Mouse (Mus musculus) heart, embryonic 11.5 days (tissue): ENCODE data around the gene S100pbp. TPM values are rescaled to one million over a fixed set of nuclear protein-coding genes. Genes with fewer than 3 reads are reported as not detected.

Source experiments
- ATAC-seq: fragments of 200-750 bp; cut with Nextera tagmentation; replicated peaks from 2 replicates; pipeline ENCODE4 v1.8.0; 2017; ENCODE audit warnings: moderate library complexity; ENCODE audit not compliant: insufficient number of reproducible peaks, low FRiP score, low TSS enrichment
- H3K27ac ChIP-seq: fragments of 300-500 bp; sonication (generic); 2 replicates; pipeline ENCODE4 v1.5.1; 2014; ENCODE audit warnings: mild to moderate bottlenecking, low read depth, low read length
- H3K27me3 ChIP-seq: fragments of 300-500 bp; sonication (generic); 2 replicates; pipeline ENCODE4 v1.6.1; 2014; ENCODE audit warnings: mild to moderate bottlenecking, low read length, mixed read lengths; ENCODE audit not compliant: control insufficient read depth, insufficient read depth
- H3K36me3 ChIP-seq: fragments of 300-500 bp; sonication (generic); 2 replicates; pipeline ENCODE4 v1.6.1; 2014; ENCODE audit warnings: mild to moderate bottlenecking, low read length, moderate library complexity, mixed read lengths; ENCODE audit not compliant: control insufficient read depth, insufficient read depth
- H3K4me1 ChIP-seq: fragments of 300-500 bp; sonication (generic); 2 replicates; pipeline ENCODE4 v1.6.1; 2014; ENCODE audit warnings: low read length; ENCODE audit not compliant: control insufficient read depth, insufficient read depth
- H3K4me2 ChIP-seq: fragments of 300-500 bp; sonication (generic); 2 replicates; pipeline ENCODE4 v1.6.1; 2014; ENCODE audit warnings: mild to moderate bottlenecking, moderate library complexity
- H3K4me3 ChIP-seq: fragments of 300-500 bp; sonication (generic); 2 replicates; pipeline ENCODE4 v1.5.1; 2014; ENCODE audit warnings: low read depth, low read length
- H3K9ac ChIP-seq: fragments of 300-500 bp; sonication (generic); 2 replicates; pipeline ENCODE4 v1.6.1; 2014; ENCODE audit warnings: mild to moderate bottlenecking, low read depth, low read length, moderate library complexity
- H3K9me3 ChIP-seq: fragments of 300-500 bp; sonication (generic); replicated peaks from 2 replicates; pipeline ENCODE4 v1.6.1; 2016; ENCODE audit warnings: low read length; ENCODE audit not compliant: control insufficient read depth
- WGBS: fragments of 180-500 bp; shearing (Covaris S2); extraction: QIAGEN DNeasy Blood & Tissue Kit; methylation state at CpG from one replicate; pipeline ENCODE4 v1.1.7; 2014; ENCODE audit not compliant: insufficient replicate concordance; 5-methylcytosine and 5-hydroxymethylcytosine counted together
- polyA plus RNA-seq: library from polyadenylated mRNA; unstranded; fragments of >200 nt; fragmentation: Nextera tagmentation; extraction: Ambion mirVana; gene quantifications from 2 replicates; pipeline ENCODE4 v1.2.1, GENCODE M21; 2014

S100pbp gene
- polyA plus RNA-seq, 1 experiment from 2014 or later = 18.7 TPM

GRCm38 (mm10) chr4:129206792-129207191, 17.3 kb upstream of the S100pbp start:
- no peak overlapping the region for H3K27ac ChIP-seq
- H3K27me3 ChIP-seq = no peaks in the 10 kb centered on the region
- H3K4me2 ChIP-seq = no peak overlapping the region
- no peaks in the 10 kb centered on the region for H3K4me1 ChIP-seq
- H3K9ac ChIP-seq = no peak overlapping the region
- WGBS = 80% methylated on average over 8 of the region's 8 CpGs
- no peak overlapping the region for H3K4me3 ChIP-seq
- H3K36me3 ChIP-seq = peaks cover 46% of the 10 kb centered on the region
- no peak for ATAC-seq
- no peaks in the 10 kb centered on the region for H3K9me3 ChIP-seq

- WGBS = 92% methylated on average over 10 of the region's 10 CpGs
- ATAC-seq = no peak
- no peaks in the 10 kb centered on the region for H3K9me3 ChIP-seq
- no peaks in the 10 kb centered on the region for H3K4me1 ChIP-seq
- H3K36me3 ChIP-seq = peaks cover 36% of the 10 kb centered on the region
- H3K4me3 ChIP-seq = no peak overlapping the region
- H3K9ac ChIP-seq = no peak overlapping the region
- no peak overlapping the region for H3K4me2 ChIP-seq
- H3K27ac ChIP-seq = no peak overlapping the region
- no peaks in the 10 kb centered on the region for H3K27me3 ChIP-seq
Measured at GRCm38 (mm10) chr4:129204655-129205054, 15.1 kb upstream of the S100pbp start.

GRCm38 (mm10) chr4:129197514-129197913, 8.0 kb upstream of the S100pbp start:
- H3K9ac ChIP-seq = no peak overlapping the region
- WGBS = 92% methylated on average over 6 of the region's 6 CpGs
- no peaks in the 10 kb centered on the region for H3K4me1 ChIP-seq
- H3K27me3 ChIP-seq = no peaks in the 10 kb centered on the region
- H3K27ac ChIP-seq = no peak overlapping the region
- no peak overlapping the region for H3K4me3 ChIP-seq
- H3K4me2 ChIP-seq = no peak overlapping the region
- H3K36me3 ChIP-seq = peaks cover 9% of the 10 kb centered on the region
- H3K9me3 ChIP-seq = no peaks in the 10 kb centered on the region
- ATAC-seq = no peak

GRCm38 (mm10) chr4:129194280-129194679, 4.8 kb upstream of the S100pbp start:
- no peak overlapping the region for H3K9ac ChIP-seq
- no peaks in the 10 kb centered on the region for H3K9me3 ChIP-seq
- H3K27ac ChIP-seq = no peak overlapping the region
- ATAC-seq = no peak
- H3K4me3 ChIP-seq = no peak overlapping the region
- H3K4me2 ChIP-seq = no peak overlapping the region
- H3K36me3 ChIP-seq = peaks cover 9% of the 10 kb centered on the region
- WGBS = 90% methylated on average over 1 of the region's 1 CpGs
- H3K4me1 ChIP-seq = peaks cover 8% of the 10 kb centered on the region
- no peaks in the 10 kb centered on the region for H3K27me3 ChIP-seq

DNA sequence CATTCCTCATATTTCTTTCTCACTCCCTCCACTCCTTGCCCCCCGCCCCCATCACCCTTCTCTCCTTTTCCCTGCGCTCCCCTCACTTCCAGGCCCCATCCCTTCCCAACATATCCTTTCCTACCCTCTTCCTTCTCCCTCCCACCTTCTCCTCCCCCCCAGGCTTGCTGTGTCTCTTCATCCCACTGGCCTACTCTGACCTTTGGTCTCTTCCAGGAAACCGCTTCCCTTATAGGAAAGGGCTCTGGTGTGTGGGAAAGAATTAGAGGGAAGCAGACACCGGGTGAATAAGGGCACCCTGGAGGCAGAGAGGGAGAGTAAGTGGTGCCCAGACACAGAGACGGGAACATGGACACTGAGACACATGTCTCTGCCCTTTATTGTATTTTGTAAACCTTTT, 2.2 kb upstream of the S100pbp start:
- WGBS = 76% methylated on average over 5 of the region's 5 CpGs
- no peak for ATAC-seq
- no peak overlapping the region for H3K4me2 ChIP-seq
- peaks cover 2% of the 10 kb centered on the region; the same call in 1 of the 2 replicates for H3K36me3 ChIP-seq
- H3K9ac ChIP-seq = 0 out of 2 replicates have a peak overlapping the region, but pooled peaks have one; percentile 16
- no peaks in the 10 kb centered on the region for H3K27me3 ChIP-seq
- peaks cover 19% of the 10 kb centered on the region for H3K4me1 ChIP-seq
- H3K9me3 ChIP-seq = no peaks in the 10 kb centered on the region
- H3K27ac ChIP-seq = no peak overlapping the region
- H3K4me3 ChIP-seq = no peak overlapping the region

DNA sequence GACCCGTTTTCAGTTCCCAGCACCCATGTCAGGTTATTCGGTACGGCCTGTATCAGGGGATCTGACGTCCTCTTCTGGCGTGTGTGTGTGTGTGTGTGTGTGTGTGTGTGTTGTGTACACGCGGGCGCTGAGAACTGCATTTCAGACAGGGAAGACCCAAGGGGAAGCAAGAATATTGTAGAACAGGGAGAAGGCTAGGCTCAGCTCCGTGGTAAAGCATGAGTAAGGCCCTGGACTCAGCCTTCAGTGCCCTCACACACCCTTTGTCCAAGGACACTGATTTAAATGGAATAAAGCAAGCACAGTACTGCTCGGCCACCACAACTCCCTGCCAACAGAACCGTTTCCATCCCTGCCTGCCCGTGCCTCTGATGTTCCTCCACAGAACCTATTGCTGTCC, 1.0 kb upstream of the S100pbp start:
- Histone ChIP-seq H3K4me3 (peak overlapping the region; percentile 92), H3K36me3 (peaks cover 2% of the 10 kb centered on the region; the same call in 1 of the 2 replicates), H3K27ac (peak overlapping the region; percentile 74; the same call in 1 of the 2 replicates), H3K27me3 (no peaks in the 10 kb centered on the region), H3K9ac (peak overlapping the region; percentile 79), H3K9me3 (no peaks in the 10 kb centered on the region), H3K4me1 (peaks cover 19% of the 10 kb centered on the region), H3K4me2 (peak overlapping the region; percentile 73)
- ATAC-seq = no peak
- WGBS = 7% methylated on average over 12 of the region's 12 CpGs

- ATAC-seq = peak; percentile 24
- Histone ChIP-seq H3K4me1 (peaks cover 19% of the 10 kb centered on the region), H3K36me3 (no peaks in the 10 kb centered on the region), H3K4me2 (peak overlapping the region; percentile 77), H3K9me3 (no peaks in the 10 kb centered on the region), H3K27ac (peak overlapping the region; percentile 95), H3K27me3 (no peaks in the 10 kb centered on the region), H3K9ac (peak overlapping the region; percentile 88), H3K4me3 (peak overlapping the region; percentile 92)
- under 1% methylated on average over 45 of the region's 74 CpGs for WGBS
Measured at GRCm38 (mm10) chr4:129188803-129189541, 555 bp downstream of the S100pbp start.

GRCm38 (mm10) chr4:129188041-129188659, 1.4 kb downstream of the S100pbp start:
- peak overlapping the region; percentile 77 for H3K4me2 ChIP-seq
- ATAC-seq = no peak
- H3K4me3 ChIP-seq = peak overlapping the region; percentile 92
- peak overlapping the region; percentile 88 for H3K9ac ChIP-seq
- no peaks in the 10 kb centered on the region for H3K36me3 ChIP-seq
- WGBS = 47% methylated on average over 5 of the region's 5 CpGs
- no peak overlapping the region for H3K27ac ChIP-seq
- H3K27me3 ChIP-seq = no peaks in the 10 kb centered on the region
- peaks cover 19% of the 10 kb centered on the region for H3K4me1 ChIP-seq
- no peaks in the 10 kb centered on the region for H3K9me3 ChIP-seq
